Mouse (Mus musculus): Measurements from ENCODE around the gene Lhx3. TPM values are rescaled to one million over a fixed set of nuclear protein-coding genes. Genes with fewer than 3 reads are reported as not detected.

The Lhx3 gene
- 0.12 and 0.15 TPM in 2 replicates for polyA plus RNA-seq (2015; fragmentation: Nextera tagmentation; extraction: Ambion mirVana)

DNA sequence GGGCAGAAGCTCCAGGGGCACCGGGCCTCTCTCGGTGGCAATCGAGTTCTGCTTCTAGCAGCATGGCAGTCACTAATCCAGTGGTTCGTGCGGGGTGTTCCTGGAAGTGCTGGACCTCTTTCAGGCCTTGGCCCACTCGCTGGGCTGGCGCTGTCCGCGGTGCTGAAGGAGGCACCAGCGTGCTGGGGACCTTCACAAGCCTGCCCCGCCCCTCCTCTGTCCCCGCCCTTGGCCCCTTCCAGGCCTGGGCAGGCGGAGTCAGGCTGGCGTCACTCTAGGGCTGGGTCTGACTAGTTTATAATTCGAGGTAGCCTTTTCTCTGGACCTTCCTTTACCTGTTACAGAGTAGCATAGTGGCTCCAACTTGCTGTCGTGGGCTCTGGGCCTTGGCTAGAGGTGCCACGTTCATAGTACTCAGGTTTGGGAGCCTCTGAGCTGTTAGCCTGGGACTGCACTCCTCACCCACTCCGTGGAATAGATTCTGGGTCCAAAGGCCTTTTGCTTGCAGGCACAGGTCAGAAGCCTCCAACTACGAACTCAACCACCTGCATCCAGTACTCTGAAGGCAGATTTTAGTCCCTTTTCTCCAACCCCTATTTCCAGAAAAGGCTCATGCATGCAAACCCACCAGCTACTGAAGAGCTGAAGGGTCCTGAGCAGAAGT is at the start of gene Lhx3:
Gene Lhx3 (minus strand): TSS at position 164 of the 664 bp plus-strand sequence.
- peak; percentile 54; the same call in 1 of the 2 replicates for ATAC-seq (ENCODE audit: insufficient number of reproducible peaks, insufficient read depth, low FRiP score, low TSS enrichment, low read depth)
- Histone ChIP-seq H3K9me3 (no peaks in the 10 kb centered on the region), H3K27me3 (peaks cover 50% of the 10 kb centered on the region), H3K4me1 (peaks cover 7% of the 10 kb centered on the region), H3K27ac (no peak within 1 kb of the TSS), H3K9ac (no peak within 1 kb of the TSS), H3K4me2 (no peak within 1 kb of the TSS), H3K36me3 (peaks cover 36% of the 10 kb centered on the region), H3K4me3 (no peak within 1 kb of the TSS)
- 4% methylated on average over 19 of the region's 19 CpGs for WGBS

DNA sequence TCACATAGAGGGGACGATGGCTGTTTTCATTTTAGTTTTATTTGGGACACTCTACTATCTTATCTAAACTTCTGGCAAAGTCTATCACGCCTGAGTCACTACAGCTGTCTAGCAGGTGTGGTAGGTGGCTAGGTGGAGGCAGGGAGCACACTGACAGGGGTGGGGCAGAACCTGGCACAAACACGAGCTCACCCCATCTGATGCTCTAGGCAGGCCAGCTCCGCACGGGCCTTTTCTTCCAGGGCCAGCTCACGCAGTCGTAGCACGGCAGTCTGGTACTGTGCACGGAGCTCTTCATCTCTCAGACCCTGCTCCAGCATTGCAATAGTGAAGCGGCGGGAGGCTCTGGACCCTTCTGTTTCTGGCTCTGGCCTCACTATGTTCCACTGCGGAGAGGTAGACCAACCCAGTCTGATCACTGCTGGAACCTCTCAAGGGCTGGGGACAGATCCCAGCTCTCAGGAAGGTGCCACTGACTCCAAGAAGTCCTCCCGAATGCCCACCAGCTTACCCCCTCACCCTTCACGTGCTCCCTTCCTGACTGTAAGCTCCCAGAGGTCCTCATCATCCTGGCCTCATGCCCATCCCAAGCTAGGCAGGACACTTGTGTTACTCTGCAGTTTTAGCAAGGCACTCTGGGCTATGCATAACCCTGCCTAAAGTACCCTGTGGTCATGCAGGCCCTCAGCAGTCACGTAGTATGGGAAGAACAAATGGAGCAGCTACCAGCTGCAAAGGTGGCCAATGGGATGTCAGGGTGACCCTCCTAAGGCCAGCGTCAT is 49.4 kb upstream of the Lhx3 start:
- Histone ChIP-seq H3K36me3 (no peaks in the 10 kb centered on the region), H3K4me3 (no peak overlapping the region), H3K9ac (no peak overlapping the region), H3K27me3 (no peaks in the 10 kb centered on the region), H3K4me2 (no peak overlapping the region), H3K9me3 (no peaks in the 10 kb centered on the region), H3K27ac (no peak overlapping the region), H3K4me1 (peaks cover 7% of the 10 kb centered on the region; the same call in 1 of the 2 replicates)
- 83% methylated on average over 16 of the region's 16 CpGs for WGBS
- no peak for ATAC-seq (ENCODE audit: insufficient number of reproducible peaks, insufficient read depth, low FRiP score, low TSS enrichment, low read depth)

DNA sequence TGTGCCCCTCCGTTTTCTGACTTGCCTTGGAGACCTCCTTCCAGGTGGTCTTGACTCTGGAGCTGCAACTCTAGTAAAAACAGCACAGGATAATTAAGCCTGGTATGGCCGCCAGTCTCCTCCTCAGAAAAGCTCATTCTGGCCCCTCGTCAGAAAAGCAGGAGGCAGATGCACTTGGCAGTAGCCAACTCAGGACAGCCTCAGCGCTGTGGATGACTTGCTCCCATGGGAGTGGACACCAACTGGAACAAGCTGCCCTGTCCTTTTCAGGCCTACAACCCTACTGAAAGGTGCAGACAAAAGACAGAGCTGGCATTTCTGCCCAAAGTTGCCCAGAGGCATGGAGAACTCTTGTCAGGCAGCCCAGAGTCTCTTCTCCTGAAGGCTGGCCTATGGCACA is 46.7 kb upstream of the Lhx3 start:
- no peaks in the 10 kb centered on the region for H3K27me3 ChIP-seq
- H3K9ac ChIP-seq, result no peak overlapping the region
- H3K4me3 ChIP-seq, result no peak overlapping the region
- H3K36me3 ChIP-seq, result no peaks in the 10 kb centered on the region
- no peak for ATAC-seq (ENCODE audit: insufficient number of reproducible peaks, insufficient read depth, low FRiP score, low TSS enrichment, low read depth)
- peaks cover 7% of the 10 kb centered on the region; the same call in 1 of the 2 replicates for H3K4me1 ChIP-seq
- no peak overlapping the region for H3K4me2 ChIP-seq
- no peaks in the 10 kb centered on the region for H3K9me3 ChIP-seq
- no peak overlapping the region for H3K27ac ChIP-seq
- WGBS, result 53% methylated on average over 4 of the region's 4 CpGs

DNA sequence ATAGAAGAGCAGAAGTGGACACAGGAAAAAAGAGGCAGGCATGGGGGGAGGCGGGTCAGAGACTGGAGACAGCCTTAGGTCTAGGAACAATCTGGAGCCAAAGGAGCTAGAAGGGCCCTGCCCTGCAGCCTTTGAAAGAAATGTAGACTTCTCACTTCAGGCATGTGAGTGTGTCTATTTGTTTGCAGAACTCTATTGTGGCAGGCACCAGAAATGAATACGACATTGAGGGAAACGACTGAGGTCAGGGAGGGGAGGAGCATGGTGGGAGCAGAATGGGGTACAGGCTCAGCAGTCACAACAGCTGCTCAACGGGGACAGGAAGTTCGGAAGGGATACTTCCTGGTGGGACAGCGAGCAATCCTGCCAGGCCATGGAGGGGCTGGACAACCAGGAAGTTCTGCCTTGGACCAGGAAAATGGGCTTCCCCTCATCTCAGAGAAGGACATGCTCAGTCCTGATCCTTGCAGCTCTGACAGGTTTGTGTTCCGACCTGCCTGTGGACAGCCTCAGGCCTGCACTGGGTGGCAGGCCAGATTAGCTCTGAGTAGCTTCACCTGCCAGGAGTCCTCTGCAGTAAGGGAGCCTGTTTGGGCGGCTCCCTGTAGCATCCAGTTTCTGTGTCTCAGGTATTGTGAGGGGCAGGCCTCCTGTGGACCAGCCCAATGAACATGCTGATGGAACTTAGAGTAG is 44.6 kb upstream of the Lhx3 start:
- Histone ChIP-seq H3K4me2 (no peak overlapping the region), H3K27ac (no peak overlapping the region), H3K36me3 (no peaks in the 10 kb centered on the region), H3K27me3 (no peaks in the 10 kb centered on the region), H3K4me3 (no peak overlapping the region), H3K9ac (no peak overlapping the region), H3K9me3 (no peaks in the 10 kb centered on the region), H3K4me1 (peaks cover 7% of the 10 kb centered on the region; the same call in 1 of the 2 replicates)
- ATAC-seq (ENCODE audit: insufficient number of reproducible peaks, insufficient read depth, low FRiP score, low TSS enrichment, low read depth), result no peak; the same call in 1 of the 2 replicates
- WGBS, result 62% methylated on average over 8 of the region's 8 CpGs

DNA sequence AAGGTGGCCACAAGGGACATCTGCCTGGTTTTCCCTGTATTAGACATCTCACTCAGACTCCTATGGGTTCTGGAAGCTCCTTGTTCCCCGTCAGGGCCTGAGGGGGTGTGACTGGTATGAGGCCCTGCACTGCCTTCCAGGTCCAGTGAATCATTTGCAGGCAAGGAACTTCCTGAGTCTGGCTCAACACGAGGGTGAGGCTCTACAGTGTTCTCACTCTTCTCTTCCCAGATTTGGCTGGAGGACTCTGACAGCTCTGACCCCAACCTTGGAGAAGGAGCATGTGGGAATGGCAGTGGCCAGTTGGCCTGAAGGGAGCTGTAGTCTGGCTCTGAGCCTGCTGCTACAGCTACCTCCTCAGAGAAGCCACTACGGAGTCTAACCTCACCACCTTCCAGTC is 39.4 kb upstream of the Lhx3 start:
- Histone ChIP-seq H3K9me3 (no peaks in the 10 kb centered on the region), H3K4me3 (no peak overlapping the region), H3K27ac (no peak overlapping the region), H3K27me3 (no peaks in the 10 kb centered on the region), H3K36me3 (no peaks in the 10 kb centered on the region), H3K4me2 (no peak overlapping the region), H3K9ac (no peak overlapping the region), H3K4me1 (0 out of 2 replicates have a peak, but pooled peaks cover under 1% of the 10 kb centered on the region)
- 48% methylated on average over 3 of the region's 3 CpGs for WGBS
- ATAC-seq (ENCODE audit: insufficient number of reproducible peaks, insufficient read depth, low FRiP score, low TSS enrichment, low read depth), result no peak

DNA sequence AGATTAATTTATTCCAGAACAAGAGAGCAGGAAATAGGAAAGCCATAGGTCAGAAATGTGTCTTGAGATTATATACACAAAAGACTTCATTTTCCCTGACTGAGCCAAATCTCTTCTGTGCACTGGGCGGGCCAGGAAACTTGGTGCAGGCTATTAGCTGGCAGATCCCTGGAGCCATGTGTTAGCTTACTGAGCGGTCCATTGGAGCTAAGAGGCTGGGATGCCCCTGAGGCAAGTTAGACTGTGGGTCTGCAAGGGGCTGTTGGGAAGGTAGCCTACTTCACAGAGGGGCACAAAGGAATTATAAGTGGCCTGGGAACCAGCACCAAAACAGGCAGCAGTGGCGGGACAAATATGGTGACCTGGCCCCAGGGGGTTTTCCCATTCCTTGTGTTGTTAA is 32.8 kb upstream of the Lhx3 start:
- peaks cover 13% of the 10 kb centered on the region for H3K4me1 ChIP-seq
- no peaks in the 10 kb centered on the region for H3K36me3 ChIP-seq
- H3K27me3 ChIP-seq, result no peaks in the 10 kb centered on the region
- WGBS, result 39% methylated on average over 3 of the region's 3 CpGs
- H3K27ac ChIP-seq, result no peak overlapping the region
- H3K9ac ChIP-seq, result no peak overlapping the region
- H3K4me3 ChIP-seq, result no peak overlapping the region
- no peak for ATAC-seq (ENCODE audit: insufficient number of reproducible peaks, insufficient read depth, low FRiP score, low TSS enrichment, low read depth)
- no peak overlapping the region for H3K4me2 ChIP-seq
- H3K9me3 ChIP-seq, result no peaks in the 10 kb centered on the region

DNA sequence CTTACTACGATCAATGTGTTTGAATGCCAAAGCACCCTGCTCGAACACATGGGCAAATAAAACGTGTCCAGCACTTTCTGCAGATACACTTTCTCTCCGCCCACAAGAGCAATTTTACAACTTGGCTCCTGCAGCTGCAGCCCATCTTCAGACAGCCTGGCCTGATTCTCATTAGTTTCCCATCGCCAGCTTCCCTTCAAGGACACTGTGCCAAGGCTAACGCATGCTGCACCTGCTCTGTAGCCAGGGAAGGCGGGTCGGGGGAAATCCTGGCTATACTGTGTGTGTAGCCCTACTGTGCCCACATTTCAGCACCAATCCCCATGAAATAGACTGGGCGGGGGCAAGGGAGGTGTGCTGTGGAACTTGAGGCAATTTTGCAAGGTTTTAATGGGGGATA is 32.2 kb upstream of the Lhx3 start:
- Histone ChIP-seq H3K9me3 (no peaks in the 10 kb centered on the region), H3K27ac (no peak overlapping the region), H3K4me1 (peaks cover 13% of the 10 kb centered on the region), H3K36me3 (no peaks in the 10 kb centered on the region), H3K27me3 (no peaks in the 10 kb centered on the region), H3K4me3 (no peak overlapping the region), H3K4me2 (no peak overlapping the region), H3K9ac (no peak overlapping the region)
- WGBS, result 51% methylated on average over 9 of the region's 9 CpGs
- no peak for ATAC-seq (ENCODE audit: insufficient number of reproducible peaks, insufficient read depth, low FRiP score, low TSS enrichment, low read depth)

DNA sequence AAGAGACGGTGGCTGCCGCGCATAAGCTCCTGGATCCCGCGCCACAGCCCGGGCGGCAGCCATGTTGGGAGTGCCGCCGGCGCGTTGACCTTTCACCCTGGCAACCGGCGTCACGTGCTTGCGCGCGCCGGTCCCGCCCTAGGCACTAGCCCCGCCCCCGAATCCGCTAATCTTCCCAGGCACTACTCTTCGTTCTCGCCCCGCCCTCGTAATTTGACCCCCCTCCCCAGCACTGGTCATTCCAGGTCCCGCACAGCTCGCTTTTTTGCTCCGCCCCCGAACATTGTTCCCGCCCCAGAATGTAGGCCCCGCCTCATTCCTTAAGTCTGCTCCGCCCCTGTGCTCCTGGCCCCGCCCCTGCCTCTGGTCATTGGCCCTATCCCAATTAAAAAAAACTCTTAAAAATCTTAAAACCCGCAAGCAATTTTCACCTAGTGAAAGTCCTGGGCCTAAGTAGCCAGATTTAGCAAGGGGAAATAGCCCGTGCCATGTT is 29.2 kb upstream of the Lhx3 start, which contains the start of gene Qsox2:
Gene Qsox2 (minus strand): TSS at position 236 of the 493 bp plus-strand sequence.
- peaks cover 13% of the 10 kb centered on the region for H3K4me1 ChIP-seq
- peak within 1 kb of the TSS; percentile 78 for H3K27ac ChIP-seq
- no peaks in the 10 kb centered on the region for H3K36me3 ChIP-seq
- ATAC-seq (ENCODE audit: insufficient number of reproducible peaks, insufficient read depth, low FRiP score, low TSS enrichment, low read depth), result peak; percentile 84
- H3K4me2 ChIP-seq, result peak within 1 kb of the TSS; percentile 77
- H3K9ac ChIP-seq, result peak within 1 kb of the TSS; percentile 88
- no peaks in the 10 kb centered on the region for H3K27me3 ChIP-seq
- WGBS, result 2% methylated on average over 36 of the region's 36 CpGs
- no peaks in the 10 kb centered on the region for H3K9me3 ChIP-seq
- H3K4me3 ChIP-seq, result peak within 1 kb of the TSS; percentile 90

DNA sequence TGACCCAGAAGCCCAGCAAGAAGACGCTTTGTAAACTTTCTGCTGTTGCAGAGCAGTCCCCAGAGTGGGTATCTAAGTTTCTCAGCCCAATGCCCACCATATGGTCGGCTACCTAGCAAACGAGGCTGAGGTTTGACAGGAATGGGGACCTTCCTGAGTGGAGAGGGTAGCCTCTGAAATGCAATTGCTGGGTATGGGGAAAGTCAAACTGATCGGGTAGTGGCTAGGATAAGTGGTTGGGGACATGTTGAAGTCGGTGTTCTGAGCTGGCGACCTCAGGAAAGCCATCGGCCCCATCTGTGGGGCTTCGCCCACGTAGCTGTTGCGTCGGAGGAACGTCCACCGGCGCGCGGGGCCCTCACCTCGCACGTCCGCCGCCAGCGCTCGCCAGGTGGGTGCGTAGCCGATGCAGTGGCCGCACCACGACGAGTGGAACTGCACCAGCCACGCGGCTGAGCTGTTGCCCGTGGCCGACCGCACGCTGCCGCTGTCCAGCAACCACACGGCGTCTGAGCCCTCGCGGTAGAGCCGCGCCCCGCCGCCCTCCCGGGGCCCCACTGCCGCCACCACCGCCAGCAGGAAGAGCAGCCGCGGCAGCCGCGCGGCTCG is 28.7 kb upstream of the Lhx3 start:
- peak overlapping the region; percentile 77 for H3K4me2 ChIP-seq

DNA sequence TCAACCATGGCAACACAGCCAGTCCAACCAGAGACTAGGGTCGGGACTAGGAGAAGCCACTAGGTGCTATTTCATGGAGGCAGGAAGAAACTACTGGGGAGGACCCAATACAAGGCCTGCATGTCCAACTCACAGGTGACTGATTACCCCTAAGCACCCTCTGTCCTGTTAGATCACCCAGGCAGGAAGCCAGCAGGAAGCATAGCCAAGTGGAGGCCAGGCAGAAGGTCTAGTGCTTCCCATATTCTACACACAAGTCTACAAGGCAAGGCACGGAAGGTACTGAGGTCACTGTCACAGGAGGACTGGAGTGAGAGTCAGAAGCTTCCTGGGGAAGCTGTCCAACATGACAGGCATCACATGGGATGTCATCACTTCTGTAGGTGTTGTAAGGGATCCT is 26.7 kb upstream of the Lhx3 start:
- no peak overlapping the region for H3K27ac ChIP-seq
- H3K4me1 ChIP-seq, result peaks cover 10% of the 10 kb centered on the region
- H3K9ac ChIP-seq, result no peak overlapping the region
- H3K9me3 ChIP-seq, result no peaks in the 10 kb centered on the region
- no peak overlapping the region for H3K4me2 ChIP-seq
- no peaks in the 10 kb centered on the region for H3K27me3 ChIP-seq
- 84% methylated on average over 2 of the region's 2 CpGs for WGBS
- no peaks in the 10 kb centered on the region for H3K36me3 ChIP-seq
- no peak for ATAC-seq (ENCODE audit: insufficient number of reproducible peaks, insufficient read depth, low FRiP score, low TSS enrichment, low read depth)
- no peak overlapping the region for H3K4me3 ChIP-seq

More for the DNA sequence above, 28.7 kb upstream of the Lhx3 start:
- under 1% methylated on average over 50 of the region's 51 CpGs for WGBS
- Histone ChIP-seq H3K9ac (peak overlapping the region; percentile 88), H3K9me3 (no peaks in the 10 kb centered on the region), H3K27ac (peak overlapping the region; percentile 78), H3K27me3 (no peaks in the 10 kb centered on the region), H3K4me3 (peak overlapping the region; percentile 90), H3K36me3 (no peaks in the 10 kb centered on the region), H3K4me1 (peaks cover 13% of the 10 kb centered on the region)
- ATAC-seq (ENCODE audit: insufficient number of reproducible peaks, insufficient read depth, low FRiP score, low TSS enrichment, low read depth), result peak; percentile 67

DNA sequence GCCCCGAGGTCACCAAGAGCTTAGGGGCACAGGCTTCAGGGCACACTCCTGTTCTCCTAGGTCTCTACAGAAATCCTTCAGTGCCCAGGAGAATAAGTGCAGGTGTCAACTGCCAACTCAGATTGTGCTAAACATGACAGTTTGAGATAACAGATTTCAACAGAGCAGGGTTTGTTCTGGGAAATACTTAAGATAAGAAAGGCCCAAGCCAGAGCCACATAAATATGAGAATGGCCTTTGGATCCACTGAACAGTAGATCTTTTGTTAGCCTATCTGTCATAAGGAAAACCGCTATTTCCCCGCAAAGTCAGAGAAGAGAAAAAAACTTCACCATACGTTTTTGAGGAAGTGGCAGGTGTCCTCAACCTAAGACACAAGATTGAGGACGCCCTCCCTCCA is 26.2 kb upstream of the Lhx3 start:
- WGBS, result 84% methylated on average over 5 of the region's 5 CpGs
- H3K9ac ChIP-seq, result no peak overlapping the region
- H3K4me3 ChIP-seq, result no peak overlapping the region
- H3K27me3 ChIP-seq, result no peaks in the 10 kb centered on the region
- H3K36me3 ChIP-seq, result no peaks in the 10 kb centered on the region
- H3K4me2 ChIP-seq, result no peak overlapping the region
- ATAC-seq (ENCODE audit: insufficient number of reproducible peaks, insufficient read depth, low FRiP score, low TSS enrichment, low read depth), result no peak
- H3K9me3 ChIP-seq, result no peaks in the 10 kb centered on the region
- H3K4me1 ChIP-seq, result peaks cover 10% of the 10 kb centered on the region
- no peak overlapping the region for H3K27ac ChIP-seq
